Mouse (Mus musculus): Measurements from ENCODE around the gene Prr15l. TPM values are rescaled to one million over a fixed set of nuclear protein-coding genes. Genes with fewer than 3 reads are reported as not detected.

Prr15l gene
- polyA plus RNA-seq, 1 experiment from 2014 or later = 1.8 TPM

DNA sequence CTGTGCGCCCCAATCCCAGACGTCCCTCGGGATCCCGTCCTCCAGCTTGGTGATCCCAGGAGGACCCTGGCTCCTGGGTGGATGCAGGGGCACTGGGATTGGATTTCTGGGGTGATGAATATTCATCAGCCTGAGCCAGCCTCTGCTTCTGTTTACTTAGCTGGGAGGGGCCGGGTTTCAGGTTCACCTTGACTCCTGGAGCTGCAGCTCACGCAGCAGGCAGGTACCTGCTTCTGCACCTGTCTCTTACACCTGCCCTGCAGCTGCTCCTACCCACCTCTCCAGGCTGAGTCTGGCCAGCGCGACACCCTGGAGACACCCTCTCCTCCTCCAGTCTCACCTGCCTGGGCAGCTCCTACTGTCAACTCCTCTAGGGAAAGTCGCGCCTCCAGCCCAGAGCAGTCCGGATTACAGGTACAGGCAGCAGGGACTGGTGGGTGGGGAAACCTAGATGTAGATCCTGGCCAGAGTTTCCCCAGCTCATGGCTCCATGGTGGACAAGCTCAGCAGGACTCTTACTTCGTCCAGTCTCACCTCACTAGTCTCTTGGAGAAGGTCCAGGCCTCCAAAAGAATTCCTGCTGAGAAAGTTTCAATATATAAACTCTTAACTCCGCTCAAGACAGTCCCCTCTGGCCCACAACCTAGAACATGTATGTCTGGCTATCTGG is 1.3 kb downstream of the Prr15l start:
- WGBS = 36% methylated on average over 13 of the region's 13 CpGs
- Histone ChIP-seq H3K9me3 (ENCODE audit: control insufficient read depth, low read length) (no peaks in the 10 kb centered on the region), H3K9ac (ENCODE audit: low read depth, low read length) (peak overlapping the region; percentile 10; the same call in 1 of the 2 replicates), H3K36me3 (ENCODE audit: control insufficient read depth, insufficient read depth, low read length) (no peaks in the 10 kb centered on the region), H3K4me2 (peak overlapping the region; percentile 26), H3K4me3 (ENCODE audit: low read depth, low read length) (0 out of 2 replicates have a peak overlapping the region, but pooled peaks have one; percentile 10), H3K4me1 (replicated peaks; ENCODE audit: control insufficient read depth, insufficient read depth, low read length) (peaks cover 49% of the 10 kb centered on the region), H3K27ac (ENCODE audit: low read depth, low read length) (peak overlapping the region; percentile 52), H3K27me3 (replicated peaks; ENCODE audit: control insufficient read depth, insufficient read depth, low read length) (peaks cover 12% of the 10 kb centered on the region; the same call in 1 of the 2 replicates)
- no peak for DNase-seq (ENCODE audit: low spot score)
- ATAC-seq (replicated peaks; ENCODE audit: low FRiP score) = no peak

GRCm38 (mm10) chr11:96929766-96930331 is 1.9 kb downstream of the Prr15l start:
- H3K36me3 ChIP-seq (ENCODE audit: control insufficient read depth, insufficient read depth, low read length) = no peaks in the 10 kb centered on the region
- H3K4me2 ChIP-seq = peak overlapping the region; percentile 26
- H3K9me3 ChIP-seq (ENCODE audit: control insufficient read depth, low read length) = no peaks in the 10 kb centered on the region
- H3K4me3 ChIP-seq (ENCODE audit: low read depth, low read length) = 0 out of 2 replicates have a peak overlapping the region, but pooled peaks have one; percentile 10
- H3K27me3 ChIP-seq (replicated peaks; ENCODE audit: control insufficient read depth, insufficient read depth, low read length) = peaks cover 12% of the 10 kb centered on the region; the same call in 1 of the 2 replicates
- 34% methylated on average over 9 of the region's 9 CpGs for WGBS
- DNase-seq (ENCODE audit: low spot score) (no peak), ATAC-seq (replicated peaks; ENCODE audit: low FRiP score) (peak; percentile 72)
- peak overlapping the region; percentile 52 for H3K27ac ChIP-seq (ENCODE audit: low read depth, low read length)
- H3K4me1 ChIP-seq (replicated peaks; ENCODE audit: control insufficient read depth, insufficient read depth, low read length) = peaks cover 49% of the 10 kb centered on the region
- peak overlapping the region; percentile 31; the same call in 1 of the 2 replicates for H3K9ac ChIP-seq (ENCODE audit: low read depth, low read length)

- no peak overlapping the region for H3K4me3 ChIP-seq (ENCODE audit: low read depth, low read length)
- no peak overlapping the region for H3K9ac ChIP-seq (ENCODE audit: low read depth, low read length)
- ATAC-seq (replicated peaks; ENCODE audit: low FRiP score) (no peak), DNase-seq (ENCODE audit: low spot score) (no peak)
- no peak overlapping the region for H3K4me2 ChIP-seq
- 66% methylated on average over 8 of the region's 8 CpGs for whole genome bisulfite sequencing
- peaks cover 43% of the 10 kb centered on the region for H3K4me1 ChIP-seq (replicated peaks; ENCODE audit: control insufficient read depth, insufficient read depth, low read length)
- H3K36me3 ChIP-seq (ENCODE audit: control insufficient read depth, insufficient read depth, low read length) = no peaks in the 10 kb centered on the region
- no peaks in the 10 kb centered on the region for H3K9me3 ChIP-seq (ENCODE audit: control insufficient read depth, low read length)
- no peak overlapping the region for H3K27ac ChIP-seq (ENCODE audit: low read depth, low read length)
- peaks cover 12% of the 10 kb centered on the region; the same call in 1 of the 2 replicates for H3K27me3 ChIP-seq (replicated peaks; ENCODE audit: control insufficient read depth, insufficient read depth, low read length)
Measured at GRCm38 (mm10) chr11:96931327-96932062, 3.6 kb downstream of the Prr15l start.

DNA sequence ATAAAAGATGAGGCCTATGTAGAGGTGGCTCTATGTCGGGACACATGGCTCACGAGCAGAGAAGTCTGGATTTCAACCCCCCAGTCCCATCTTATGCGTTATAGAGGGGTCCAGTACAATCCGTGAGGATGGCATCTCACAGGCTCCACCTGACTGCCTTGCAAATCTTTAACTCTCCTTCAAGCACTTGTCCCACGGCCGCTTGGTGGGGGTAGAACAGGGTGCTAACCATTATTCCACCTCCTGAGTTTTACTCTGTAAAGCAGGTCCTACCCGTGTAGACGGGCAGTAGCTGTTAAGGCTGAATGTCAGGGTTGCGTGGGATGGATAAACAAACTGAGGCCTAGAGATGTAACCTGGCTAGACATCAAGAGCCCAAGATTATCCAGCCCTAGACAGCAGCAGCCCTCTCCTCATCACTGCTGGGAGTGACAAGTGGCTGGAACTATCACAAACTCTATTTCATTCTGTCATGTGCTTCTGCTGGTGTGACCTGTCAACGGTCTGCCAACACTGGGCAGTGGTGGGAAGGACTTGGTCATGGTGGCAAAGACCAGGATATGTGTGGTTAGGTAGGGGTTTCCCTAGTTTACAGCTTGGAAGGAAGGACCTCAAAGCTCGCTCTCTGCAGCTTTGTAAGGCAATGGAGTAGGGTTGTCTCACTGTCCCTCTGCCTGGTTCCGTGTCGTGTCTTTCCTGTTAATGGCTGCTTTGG is 5.8 kb downstream of the Prr15l start:
- Histone ChIP-seq H3K4me3 (ENCODE audit: low read depth, low read length) (no peak overlapping the region), H3K4me2 (no peak overlapping the region), H3K27ac (ENCODE audit: low read depth, low read length) (peak overlapping the region; percentile 77; the same call in 1 of the 2 replicates), H3K9me3 (ENCODE audit: control insufficient read depth, low read length) (no peaks in the 10 kb centered on the region), H3K4me1 (replicated peaks; ENCODE audit: control insufficient read depth, insufficient read depth, low read length) (peaks cover 56% of the 10 kb centered on the region), H3K27me3 (replicated peaks; ENCODE audit: control insufficient read depth, insufficient read depth, low read length) (peaks cover 7% of the 10 kb centered on the region; the same call in 1 of the 2 replicates), H3K36me3 (ENCODE audit: control insufficient read depth, insufficient read depth, low read length) (no peaks in the 10 kb centered on the region), H3K9ac (ENCODE audit: low read depth, low read length) (no peak overlapping the region)
- 83% methylated on average over 13 of the region's 13 CpGs for WGBS
- DNase-seq (ENCODE audit: low spot score) (no peak), ATAC-seq (replicated peaks; ENCODE audit: low FRiP score) (no peak)

GRCm38 (mm10) chr11:96934921-96935356 is 7.0 kb downstream of the Prr15l start:
- H3K4me3 ChIP-seq (ENCODE audit: low read depth, low read length) = peak overlapping the region; percentile 6; the same call in 1 of the 2 replicates
- H3K27ac ChIP-seq (ENCODE audit: low read depth, low read length) = peak overlapping the region; percentile 77
- DNase-seq (ENCODE audit: low spot score) (no peak), ATAC-seq (replicated peaks; ENCODE audit: low FRiP score) (peak; percentile 96)
- peaks cover 8% of the 10 kb centered on the region for H3K36me3 ChIP-seq (ENCODE audit: control insufficient read depth, insufficient read depth, low read length)
- peaks cover 46% of the 10 kb centered on the region for H3K4me1 ChIP-seq (replicated peaks; ENCODE audit: control insufficient read depth, insufficient read depth, low read length)
- H3K4me2 ChIP-seq = peak overlapping the region; percentile 53
- peaks cover under 1% of the 10 kb centered on the region; the same call in 1 of the 2 replicates for H3K27me3 ChIP-seq (replicated peaks; ENCODE audit: control insufficient read depth, insufficient read depth, low read length)
- WGBS = 18% methylated on average over 12 of the region's 12 CpGs
- no peaks in the 10 kb centered on the region for H3K9me3 ChIP-seq (ENCODE audit: control insufficient read depth, low read length)
- H3K9ac ChIP-seq (ENCODE audit: low read depth, low read length) = peak overlapping the region; percentile 53

DNA sequence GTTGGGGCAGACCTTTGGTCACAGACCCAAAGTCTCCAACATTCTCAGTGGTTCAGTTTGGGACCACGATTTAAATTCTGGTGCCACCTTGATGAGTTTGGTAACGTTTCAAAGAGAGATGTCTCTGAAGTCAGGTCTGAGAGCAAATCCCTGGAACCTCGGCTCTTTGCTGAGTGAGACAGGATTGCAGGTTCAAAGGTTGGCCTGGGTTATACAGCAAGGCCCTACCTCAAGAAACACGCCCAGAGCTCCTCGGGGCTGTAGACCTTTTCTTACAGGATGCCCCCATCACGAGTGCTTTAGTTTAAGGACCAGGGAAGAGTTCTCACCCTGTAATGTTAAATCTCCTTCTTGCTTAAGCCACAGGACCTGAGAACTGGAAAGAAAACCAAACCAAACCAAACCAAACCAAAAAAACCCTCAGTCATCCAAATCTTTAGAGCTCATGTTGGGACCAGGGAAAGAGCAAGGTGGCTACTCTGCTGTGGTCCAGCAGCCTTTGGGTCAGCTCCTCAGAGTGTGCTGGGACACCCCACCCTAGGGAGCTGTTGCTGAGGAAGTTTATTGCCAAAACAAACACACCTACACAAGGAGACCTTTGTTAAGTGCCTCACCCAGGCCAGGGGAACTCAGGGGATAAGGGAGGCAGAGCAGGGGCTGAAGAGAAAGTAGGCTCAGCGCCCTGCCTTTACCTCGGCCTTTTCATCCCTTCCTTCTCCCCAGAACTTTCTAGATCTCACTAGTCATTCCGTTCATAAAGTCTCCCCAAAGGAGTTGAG is 8.2 kb downstream of the Prr15l start:
- peak overlapping the region; percentile 28; the same call in 1 of the 2 replicates for H3K27ac ChIP-seq (ENCODE audit: low read depth, low read length)
- no peaks in the 10 kb centered on the region for H3K27me3 ChIP-seq (replicated peaks; ENCODE audit: control insufficient read depth, insufficient read depth, low read length)
- no peak overlapping the region for H3K4me3 ChIP-seq (ENCODE audit: low read depth, low read length)
- no peaks in the 10 kb centered on the region for H3K9me3 ChIP-seq (ENCODE audit: control insufficient read depth, low read length)
- peaks cover 15% of the 10 kb centered on the region for H3K36me3 ChIP-seq (ENCODE audit: control insufficient read depth, insufficient read depth, low read length)
- no peak overlapping the region; the same call in 1 of the 2 replicates for H3K4me2 ChIP-seq
- WGBS = 87% methylated on average over 9 of the region's 9 CpGs
- ATAC-seq (replicated peaks; ENCODE audit: low FRiP score) = no peak
- H3K4me1 ChIP-seq (replicated peaks; ENCODE audit: control insufficient read depth, insufficient read depth, low read length) = peaks cover 44% of the 10 kb centered on the region
- H3K9ac ChIP-seq (ENCODE audit: low read depth, low read length) = no peak overlapping the region
- no peak for DNase-seq (ENCODE audit: low spot score)

- no peak overlapping the region; the same call in 1 of the 2 replicates for H3K4me2 ChIP-seq
- WGBS = 51% methylated on average over 10 of the region's 10 CpGs
- no peak for ATAC-seq (replicated peaks; ENCODE audit: low FRiP score)
- peaks cover 48% of the 10 kb centered on the region for H3K4me1 ChIP-seq (replicated peaks; ENCODE audit: control insufficient read depth, insufficient read depth, low read length)
- H3K9ac ChIP-seq (ENCODE audit: low read depth, low read length) = 0 out of 2 replicates have a peak overlapping the region, but pooled peaks have one; percentile 13
- H3K4me3 ChIP-seq (ENCODE audit: low read depth, low read length) = no peak overlapping the region
- no peaks in the 10 kb centered on the region for H3K9me3 ChIP-seq (ENCODE audit: control insufficient read depth, low read length)
- H3K27ac ChIP-seq (ENCODE audit: low read depth, low read length) = peak overlapping the region; percentile 62
- no peaks in the 10 kb centered on the region for H3K27me3 ChIP-seq (replicated peaks; ENCODE audit: control insufficient read depth, insufficient read depth, low read length)
- peaks cover 15% of the 10 kb centered on the region for H3K36me3 ChIP-seq (ENCODE audit: control insufficient read depth, insufficient read depth, low read length)
- no peak for DNase-seq (ENCODE audit: low spot score)
Measured at GRCm38 (mm10) chr11:96937549-96938425, 9.9 kb downstream of the Prr15l start.

Data from liver, embryonic 11.5 days (tissue).